Mouse (Mus musculus): ENCODE measurements around the gene Stk38. TPM values are rescaled to one million over a fixed set of nuclear protein-coding genes. Genes with fewer than 3 reads are reported as not detected.

Gene Stk38
- total and polyA plus RNA-seq, 3 experiments: 14.4 to 290 (median 49.3) TPM

- no peak for TF ChIP-seq CHD1 (IDR thresholded peaks at IDR 0.05; ENCODE audit: low read depth, low read length)
- TF ChIP-seq NRF1 (IDR thresholded peaks at IDR 0.05; ENCODE audit: insufficient read depth, low read depth, low read length, poor library complexity, severe bottlenecking): no peak
- TF ChIP-seq ZMIZ1 (IDR thresholded peaks at IDR 0.05; ENCODE audit: low read depth, low read length): no peak
- TF ChIP-seq SMC3 (IDR thresholded peaks at IDR 0.05; ENCODE audit: low read depth, low read length): no peak
- no peak for TF ChIP-seq MAX (IDR thresholded peaks at IDR 0.05; ENCODE audit: low read length)
- TF ChIP-seq RCOR1 (IDR thresholded peaks at IDR 0.05; ENCODE audit: low read depth, low read length): peak; percentile 76
- TF ChIP-seq ZKSCAN1 (IDR thresholded peaks at IDR 0.05; ENCODE audit: low read depth, low read length): no peak
- peak; percentile 34 to 46; a peak in 3 of 4 replicates for TF ChIP-seq EP300 (IDR thresholded peaks at IDR 0.05; ENCODE audit: low read depth in 1 of 2, low read length in 2 of 2)
- TF ChIP-seq MXI1 (IDR thresholded peaks at IDR 0.05; ENCODE audit: low read depth, low read length): 0 out of 2 replicates have a peak, but pooled peaks have one; percentile 31
- no peak for TF ChIP-seq RAD21 (IDR thresholded peaks at IDR 0.05; ENCODE audit: low read depth, low read length)
- TF ChIP-seq TBP (IDR thresholded peaks at IDR 0.05; ENCODE audit: low read depth, low read length): no peak
- TF ChIP-seq SIN3A (IDR thresholded peaks at IDR 0.05; ENCODE audit: low read length): peak; percentile 71
- TF ChIP-seq POLR2AphosphoS2 (IDR thresholded peaks at IDR 0.05; ENCODE audit: low read length): no peak
- TF ChIP-seq BHLHE40 (IDR thresholded peaks at IDR 0.05; ENCODE audit: borderline replicate concordance, low read depth, low read length): no peak
- peaks cover 19 to 33% of the 10 kb centered on the region in 2 experiments for H3K4me1 ChIP-seq (ENCODE audit: control insufficient read depth in 1 of 2, insufficient read depth in 2 of 2, low read length in 2 of 2)
- H3K9ac ChIP-seq (ENCODE audit: control insufficient read depth, low read depth, low read length, poor library complexity, severe bottlenecking): peak overlapping the region; percentile 29
- H3K79me2 ChIP-seq (ENCODE audit: control insufficient read depth, insufficient read depth, low read length, poor library complexity): peaks cover 46% of the 10 kb centered on the region
- no peaks in the 10 kb centered on the region for H3K9me3 ChIP-seq (replicated peaks; ENCODE audit: insufficient read depth, low read length)
- H3K27me3 ChIP-seq (ENCODE audit: control insufficient read depth in 1 of 2, insufficient read depth in 2 of 2, low read length in 2 of 2): no peaks in the 10 kb centered on the region
- peak; percentile 80 for DNase-seq (ENCODE audit: low read depth, low spot score)
- peak overlapping the region; percentile 53 for H3K27ac ChIP-seq (ENCODE audit: control insufficient read depth, low read depth, low read length)
- H3K4me3 ChIP-seq (ENCODE audit: control insufficient read depth in 1 of 2, insufficient read depth in 1 of 2, low read depth in 2 of 2, low read length in 2 of 2): peak overlapping the region; percentile 33 to 34
- peaks cover 2 to 22% of the 10 kb centered on the region in 2 experiments; a peak in 3 of 4 replicates for H3K36me3 ChIP-seq (ENCODE audit: control insufficient read depth in 1 of 2, insufficient read depth in 2 of 2, low read length in 2 of 2)
Observed at GRCm38 (mm10) chr17:28954416-28954815, 53.4 kb downstream of the Stk38 start.

- Histone ChIP-seq H3K4me1 (ENCODE audit: control insufficient read depth in 1 of 2, insufficient read depth in 2 of 2, low read length in 2 of 2) (peaks cover 19 to 33% of the 10 kb centered on the region in 2 experiments), H3K9ac (ENCODE audit: control insufficient read depth, low read depth, low read length, poor library complexity, severe bottlenecking) (peak overlapping the region; percentile 87), H3K9me3 (replicated peaks; ENCODE audit: insufficient read depth, low read length) (no peaks in the 10 kb centered on the region), H3K36me3 (ENCODE audit: control insufficient read depth in 1 of 2, insufficient read depth in 2 of 2, low read length in 2 of 2) (peaks cover 2 to 22% of the 10 kb centered on the region in 2 experiments; a peak in 3 of 4 replicates), H3K4me3 (ENCODE audit: control insufficient read depth in 1 of 2, insufficient read depth in 1 of 2, low read depth in 2 of 2, low read length in 2 of 2) (peak overlapping the region; percentile 79 to 94), H3K27ac (ENCODE audit: control insufficient read depth, low read depth, low read length) (peak overlapping the region; percentile 96), H3K27me3 (ENCODE audit: control insufficient read depth in 1 of 2, insufficient read depth in 2 of 2, low read length in 2 of 2) (no peaks in the 10 kb centered on the region), H3K79me2 (ENCODE audit: control insufficient read depth, insufficient read depth, low read length, poor library complexity) (peaks cover 46% of the 10 kb centered on the region)
- TF ChIP-seq SMC3 (IDR thresholded peaks at IDR 0.05; ENCODE audit: low read depth, low read length) (no peak), MXI1 (IDR thresholded peaks at IDR 0.05; ENCODE audit: low read depth, low read length) (0 out of 2 replicates have a peak, but pooled peaks have one; percentile 20)
- peak; percentile 50 for DNase-seq (ENCODE audit: low read depth, low spot score)
Observed at GRCm38 (mm10) chr17:28953251-28953650, 54.5 kb downstream of the Stk38 start.
